Mouse (Mus musculus) effector memory CD4-positive, alpha-beta T cell, adult 5 months (primary cell): ENCODE data around the gene Rnase10. TPM values are rescaled to one million over a fixed set of nuclear protein-coding genes. Genes with fewer than 3 reads are reported as not detected.

Source experiments
- polyA plus RNA-seq: library from polyadenylated mRNA; unstranded; fragments of 100-300 nt; shearing (Covaris generic); gene quantifications from one replicate; pipeline ENCODE4 v1.2.1, GENCODE M21; 2017

Rnase10 gene
- not detected for polyA plus RNA-seq

GRCm38 (mm10) chr14:51007152-51007801 lies at the start of gene Rnase10:
Rnase10 (plus strand) TSS chr14:51007751.

GRCm38 (mm10) chr14:51041769-51042168 lies 34.2 kb downstream of the Rnase10 start, which contains the start of gene Rnase9:
Rnase9 (minus strand) TSS chr14:51041869.

DNA sequence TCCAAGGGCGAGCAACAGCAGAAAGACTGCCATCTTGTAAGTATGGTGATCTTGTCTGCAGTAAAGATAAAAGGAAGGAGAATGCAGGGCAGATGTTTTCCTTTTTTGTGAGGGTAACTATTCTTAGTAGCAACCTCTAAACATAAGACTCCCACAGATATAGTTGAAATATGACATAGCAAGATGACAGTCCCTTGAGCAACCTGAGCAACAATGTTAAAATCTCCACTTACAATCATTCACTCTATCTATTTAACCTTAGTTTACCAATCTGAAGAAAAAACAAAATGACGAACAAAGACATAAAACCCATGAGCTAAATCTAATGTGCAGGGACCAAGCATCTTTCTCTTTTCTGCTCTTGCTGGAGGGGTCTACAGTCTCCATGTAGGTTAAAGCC lies 42.5 kb downstream of the Rnase10 start, which contains the start of gene Rnase11:
Gene Rnase11, minus strand, starts transcription at position 101 of the 400 bp plus-strand sequence.

DNA sequence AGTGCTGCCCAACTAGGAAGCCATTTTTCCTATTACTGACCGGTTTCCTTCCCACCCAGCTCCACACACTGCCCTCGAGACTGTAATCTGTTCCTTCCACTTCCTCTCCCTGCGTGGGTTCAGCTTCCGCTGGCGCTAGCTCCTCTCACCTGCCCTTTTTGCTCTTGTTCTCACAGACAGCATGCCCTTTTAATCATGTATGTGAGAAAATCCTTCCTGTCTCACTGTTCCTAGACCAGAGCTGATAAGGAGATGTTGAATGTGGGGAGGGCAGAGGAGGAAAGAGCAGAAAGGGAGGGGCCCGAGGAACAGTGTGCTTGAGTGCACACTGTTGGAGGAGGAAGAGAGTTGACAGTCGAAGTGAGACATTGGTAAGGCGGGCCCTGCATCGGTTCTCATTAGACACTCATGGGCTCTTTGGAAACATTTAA lies 49.9 kb downstream of the Rnase10 start, which contains the start of gene Rnase12:
Gene Rnase12, minus strand, starts transcription at position 261 of the 431 bp plus-strand sequence.

Other genes with a start within 250 kb of the Rnase10 start
- 67.1 TPM for gene Ttc5, start 222.2 kb upstream of the Rnase10 start, polyA plus RNA-seq
- gene Ccnb1ip1, start 200.0 kb upstream of the Rnase10 start, polyA plus RNA-seq: not detected
- gene Parp2, start 199.9 kb upstream of the Rnase10 start, polyA plus RNA-seq: 49.1 TPM
- gene Tep1, start 137.2 kb upstream of the Rnase10 start, polyA plus RNA-seq: 12.7 TPM
- 0.15 TPM for gene Klhl33, start 110.2 kb upstream of the Rnase10 start, polyA plus RNA-seq
- gene Osgep, start 82.9 kb upstream of the Rnase10 start, polyA plus RNA-seq: 86.7 TPM
- 33.7 TPM for gene Apex1, start 82.8 kb upstream of the Rnase10 start, polyA plus RNA-seq
- gene Pip4p1, start 76.9 kb upstream of the Rnase10 start, polyA plus RNA-seq: 126 TPM
- 34.9 TPM for gene Pnp, start 76.7 kb upstream of the Rnase10 start, polyA plus RNA-seq
- not detected for gene Gm49342, start 63.2 kb upstream of the Rnase10 start, polyA plus RNA-seq
- gene Pnp2, start 51.8 kb upstream of the Rnase10 start, polyA plus RNA-seq: not detected
- gene Rnase9, start 34.1 kb downstream of the Rnase10 start, polyA plus RNA-seq: not detected
- not detected for gene Rnase11, start 42.4 kb downstream of the Rnase10 start, polyA plus RNA-seq
- gene Rnase12, start 49.9 kb downstream of the Rnase10 start, polyA plus RNA-seq: not detected
- 0.11 TPM for gene Olfr750, start 66.7 kb downstream of the Rnase10 start, polyA plus RNA-seq
- gene Rnase4, start 83.3 kb downstream of the Rnase10 start, polyA plus RNA-seq: 7.6 TPM
- 2.7 TPM for gene Ang, start 83.4 kb downstream of the Rnase10 start, polyA plus RNA-seq
- gene Eddm3b, start 106.7 kb downstream of the Rnase10 start, polyA plus RNA-seq: not detected
- gene Rnase6, start 116.2 kb downstream of the Rnase10 start, polyA plus RNA-seq: 0.96 TPM
- not detected for gene Rnase1, start 139.0 kb downstream of the Rnase10 start, polyA plus RNA-seq
- gene Rnase2b, start 154.5 kb downstream of the Rnase10 start, polyA plus RNA-seq: not detected
- not detected for gene Ang2, start 191.4 kb downstream of the Rnase10 start, polyA plus RNA-seq
- gene Ear14, start 195.6 kb downstream of the Rnase10 start, polyA plus RNA-seq: not detected
- not detected for gene Rnase2a, start 248.4 kb downstream of the Rnase10 start, polyA plus RNA-seq